Mouse (Mus musculus) adrenal gland, postnatal 4 days (tissue): ENCODE measurements around the gene Mob4. TPM values are rescaled to one million over a fixed set of nuclear protein-coding genes. Genes with fewer than 3 reads are reported as not detected.

ENCODE experiments used
- DNase-seq, 2 experiments: peaks; one replicate each; pipeline ENCODE4 v3.0.0; 2021 to 2022; ENCODE audit warnings: low spot score in 2 of 2, mixed read lengths in 2 of 2
- total RNA-seq, 2 experiments: library from RNA; stranded (reverse); gene quantifications; 2 replicates each; pipeline ENCODE4 v1.2.3; 2021

Gene Mob4
- total RNA-seq, 2 experiments from 2014 or later: 175 to 181 TPM

- DNase-seq: no peak
These were observed 678 bp upstream of the Mob4 start for GRCm38 (mm10) chr1:55130190-55130916.

GRCm38 (mm10) chr1:55131424-55132014 lies 488 bp downstream of the Mob4 start:
- DNase-seq: peak; percentile 21 to 35

GRCm38 (mm10) chr1:55132308-55132707 lies 1.3 kb downstream of the Mob4 start:
- no peak for DNase-seq

GRCm38 (mm10) chr1:55133173-55133572 lies 2.1 kb downstream of the Mob4 start:
- no peak for DNase-seq

GRCm38 (mm10) chr1:55134301-55134700 lies 3.3 kb downstream of the Mob4 start:
- DNase-seq: no peak

- no peak for DNase-seq
These were observed 4.8 kb downstream of the Mob4 start for GRCm38 (mm10) chr1:55135846-55136245.

- DNase-seq: no peak
These were observed 13.3 kb downstream of the Mob4 start for GRCm38 (mm10) chr1:55144338-55144737.

- DNase-seq: no peak
These were observed 14.5 kb downstream of the Mob4 start for GRCm38 (mm10) chr1:55145556-55145955.

- no peak for DNase-seq
These were observed 26.3 kb downstream of the Mob4 start for GRCm38 (mm10) chr1:55157329-55157728.

- no peak for DNase-seq
These were observed 27.2 kb downstream of the Mob4 start for GRCm38 (mm10) chr1:55158211-55158610.

GRCm38 (mm10) chr1:55158821-55159220 lies 27.8 kb downstream of the Mob4 start:
- no peak for DNase-seq

- DNase-seq: no peak
These were observed 29.2 kb downstream of the Mob4 start for GRCm38 (mm10) chr1:55160218-55160617.

GRCm38 (mm10) chr1:55160831-55161638 lies 30.0 kb downstream of the Mob4 start:
- DNase-seq: peak in 1 of 2 experiments; percentile 57

- no peak for DNase-seq
These were observed 30.9 kb downstream of the Mob4 start for GRCm38 (mm10) chr1:55161895-55162294.

GRCm38 (mm10) chr1:55162781-55163180 lies 31.8 kb downstream of the Mob4 start:
- no peak for DNase-seq

GRCm38 (mm10) chr1:55164005-55164404 lies 33.0 kb downstream of the Mob4 start:
- DNase-seq: no peak

GRCm38 (mm10) chr1:55167560-55167959 lies 36.5 kb downstream of the Mob4 start:
- no peak for DNase-seq

- DNase-seq: no peak
These were observed 37.6 kb downstream of the Mob4 start for GRCm38 (mm10) chr1:55168591-55168990.

- no peak for DNase-seq
These were observed 40.6 kb downstream of the Mob4 start for GRCm38 (mm10) chr1:55171361-55172325.

GRCm38 (mm10) chr1:55173720-55174557 lies 42.9 kb downstream of the Mob4 start:
- no peak for DNase-seq
